14 mouse cellular contexts compared by ENCODE assay signal in the genomic region with DNA sequence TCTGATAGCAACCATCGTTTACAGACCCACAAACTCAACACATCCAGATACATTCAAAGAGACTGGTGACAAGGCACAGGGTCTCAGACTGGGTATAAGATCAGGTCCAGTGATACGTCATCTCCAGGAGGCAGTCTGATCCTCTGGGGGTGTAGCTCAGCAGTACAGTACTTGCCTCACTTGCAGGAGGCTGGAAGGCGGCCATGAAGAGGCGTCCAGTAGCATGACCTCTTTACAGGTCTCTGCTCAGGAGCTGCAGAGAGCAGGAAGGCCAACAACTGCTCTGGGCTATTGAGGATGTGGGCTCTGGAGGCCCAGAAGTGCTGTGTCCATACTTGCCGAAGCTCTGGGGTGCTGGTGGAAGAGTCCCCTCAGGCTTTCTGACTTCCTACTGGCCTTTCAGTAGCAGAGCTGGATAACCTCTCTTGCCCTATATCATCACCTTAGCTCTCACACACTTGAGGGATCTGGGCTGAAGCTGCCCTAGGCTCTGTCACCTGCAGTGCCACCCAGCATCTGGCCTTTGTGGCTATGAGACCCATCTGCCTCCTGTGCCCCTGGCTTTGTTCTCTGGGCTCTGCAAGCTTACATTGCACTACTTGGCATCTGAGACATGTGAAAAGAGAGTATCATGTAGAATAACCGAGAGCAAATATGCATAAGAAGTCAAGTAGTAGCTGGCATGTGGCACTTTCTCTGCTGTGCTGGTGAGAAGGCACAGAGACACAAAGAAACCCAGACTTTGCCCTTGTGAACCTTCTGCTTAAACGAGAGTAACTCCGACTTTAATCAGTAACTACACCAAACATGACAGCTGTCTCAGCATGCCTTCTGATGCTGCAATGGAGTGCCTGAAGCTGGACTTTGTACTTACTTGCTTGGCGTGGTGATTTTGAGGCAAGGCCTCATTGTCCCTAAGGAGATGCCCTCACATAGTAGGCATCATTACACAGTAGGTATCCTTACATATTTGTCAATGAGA.
DNase-seq lines count a peak whose midpoint lies in the region; ATAC-seq and TF ChIP-seq lines count a peak whose summit lies in the region.
"Had no signal": no experiment of that assay in that cellular context is flagged by ENCODE, and none has a peak within 500 bp of the region (broad histone marks: within the 10 kb centered on the region; RNA-seq: fewer than 3 reads in every experiment).

No protein-coding gene starts in this region.

- H3K9me3 ChIP-seq in intestine, embryonic 15.5 days = no peaks in the 10 kb centered on the region
- no peaks in the 10 kb centered on the region for H3K9me3 ChIP-seq in intestine, postnatal 0 days (ENCODE audit: control insufficient read depth)
- H3K9me3 ChIP-seq: heart, embryonic 13.5 days; limb, embryonic 15.5 days; midbrain, embryonic 12.5 days had no signal

- H3K4me2 ChIP-seq in intestine, embryonic 15.5 days (replicated peaks) = 0 out of 2 replicates have a peak overlapping the region, but pooled peaks have one; percentile 9
- peak overlapping the region; percentile 21; the same call in 1 of the 2 replicates for H3K4me2 ChIP-seq in intestine, postnatal 0 days (replicated peaks; ENCODE audit: low read depth)
- H3K4me2 ChIP-seq: heart, embryonic 13.5 days; limb, embryonic 15.5 days; midbrain, embryonic 12.5 days had no signal

- TF ChIP-seq CTCF in intestine, postnatal 0 days (IDR thresholded peaks at IDR 0.05; ENCODE audit: low read depth) = no peak

- no peak overlapping the region for H3K27ac ChIP-seq in intestine, embryonic 15.5 days
- no peak overlapping the region for H3K27ac ChIP-seq in intestine, postnatal 0 days (ENCODE audit: low read depth, low read length)
- H3K27ac ChIP-seq: heart, embryonic 13.5 days; limb, embryonic 15.5 days; midbrain, embryonic 12.5 days had no signal

- H3K27me3 ChIP-seq in intestine, embryonic 15.5 days (replicated peaks) = no peaks in the 10 kb centered on the region
- H3K27me3 ChIP-seq in intestine, postnatal 0 days (replicated peaks; ENCODE audit: control insufficient read depth, insufficient read depth, low read length) = no peaks in the 10 kb centered on the region
- H3K27me3 ChIP-seq: CH12.LX; heart, embryonic 13.5 days; limb, embryonic 15.5 days; midbrain, embryonic 12.5 days had no signal

- 70% methylated on average over 9 of the region's 9 CpGs for WGBS in intestine, embryonic 15.5 days
- 62% methylated on average over 9 of the region's 9 CpGs for WGBS in intestine, postnatal 0 days

- no peak overlapping the region for H3K4me3 ChIP-seq in intestine, embryonic 15.5 days (replicated peaks)
- H3K4me3 ChIP-seq in intestine, postnatal 0 days (ENCODE audit: low read depth, low read length) = no peak overlapping the region
- H3K4me3 ChIP-seq: heart, embryonic 13.5 days; limb, embryonic 15.5 days; midbrain, embryonic 12.5 days had no signal

- peak; percentile 86 for ATAC-seq in intestine, embryonic 15.5 days
- ATAC-seq in intestine, postnatal 0 days = peak; percentile 85

- no peaks in the 10 kb centered on the region for H3K4me1 ChIP-seq in intestine, embryonic 15.5 days (replicated peaks)
- peaks cover 13% of the 10 kb centered on the region for H3K4me1 ChIP-seq in intestine, postnatal 0 days (replicated peaks; ENCODE audit: control insufficient read depth, insufficient read depth, low read length)
- H3K4me1 ChIP-seq: midbrain, embryonic 12.5 days had no signal

- no peaks in the 10 kb centered on the region for H3K36me3 ChIP-seq in intestine, embryonic 15.5 days
- H3K36me3 ChIP-seq in intestine, postnatal 0 days (ENCODE audit: control insufficient read depth, insufficient read depth) = no peaks in the 10 kb centered on the region
- H3K36me3 ChIP-seq: heart, embryonic 13.5 days; limb, embryonic 15.5 days; midbrain, embryonic 12.5 days had no signal

- DNase-seq in kidney, postnatal 10 days = peak; percentile 34
- DNase-seq in thymus, postnatal 0 days (ENCODE audit: low spot score) = peak; percentile 60
- no peak for DNase-seq in adrenal gland, adult 8-10 months
- DNase-seq in cerebellum, adult 11 months = no peak
- DNase-seq in adrenal gland, postnatal 25 days = no peak
- DNase-seq: cerebellum, adult 18-20 months; gastrocnemius, postnatal 14 days; lung, postnatal 4 days had no signal

- H3K9ac ChIP-seq in intestine, embryonic 15.5 days = no peak overlapping the region
- no peak overlapping the region for H3K9ac ChIP-seq in intestine, postnatal 0 days (ENCODE audit: low read depth, low read length)
- H3K9ac ChIP-seq: heart, embryonic 13.5 days; limb, embryonic 15.5 days; midbrain, embryonic 12.5 days had no signal

Comparison
In these comparisons a context has a peak if more than half of its experiments do, and no peak if none do; other contexts are left out.
1. DNase-seq: peak in kidney, postnatal 10 days (single experiment) and thymus, postnatal 0 days (single experiment); none in adrenal gland, adult 8-10 months (single experiment), cerebellum, adult 11 months (single experiment) and adrenal gland, postnatal 25 days (single experiment).